9 mouse cellular contexts compared by ENCODE assay signal in the genomic region with DNA sequence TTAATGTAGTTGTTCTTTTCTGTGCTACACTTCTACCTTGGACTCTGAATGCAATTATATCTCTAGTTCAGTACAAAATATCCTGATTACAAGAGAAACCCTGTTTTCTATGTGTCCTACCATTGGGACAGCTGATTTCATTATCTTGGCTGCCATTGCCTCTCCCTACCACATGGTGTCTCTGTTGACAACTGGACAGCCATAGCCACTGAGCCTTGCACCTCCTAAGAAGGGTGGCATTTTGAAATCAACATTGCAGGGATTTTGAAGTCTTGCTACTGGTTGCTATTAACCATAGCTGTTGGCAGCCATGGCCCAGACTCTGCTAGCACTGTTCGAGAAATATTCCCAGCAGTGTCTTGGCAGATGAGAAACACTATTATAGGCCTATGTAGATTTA. TPM values are rescaled to one million over a fixed set of nuclear protein-coding genes. Genes with fewer than 3 reads are reported as not detected.
DNase-seq lines count a peak whose midpoint lies in the region; ATAC-seq and TF ChIP-seq lines count a peak whose summit lies in the region.
"Had no signal": no experiment of that assay in that cellular context is flagged by ENCODE, and none has a peak within 500 bp of the region (broad histone marks: within the 10 kb centered on the region; RNA-seq: fewer than 3 reads in every experiment).

No protein-coding gene starts in this region.

- no peak overlapping the region for H3K4me3 ChIP-seq in limb, embryonic 10.5 days
- H3K4me3 ChIP-seq in stomach, postnatal 0 days (ENCODE audit: low read depth, low read length), result no peak overlapping the region
- H3K4me3 ChIP-seq: embryonic facial prominence, embryonic 13.5 days had no signal

- no peaks in the 10 kb centered on the region for H3K27me3 ChIP-seq in limb, embryonic 10.5 days (ENCODE audit: low read depth, poor library complexity, severe bottlenecking)
- no peaks in the 10 kb centered on the region for H3K27me3 ChIP-seq in stomach, postnatal 0 days (ENCODE audit: control insufficient read depth, insufficient read depth, low read length)
- H3K27me3 ChIP-seq: embryonic facial prominence, embryonic 13.5 days had no signal

- peaks cover 3% of the 10 kb centered on the region; the same call in 1 of the 2 replicates for H3K4me1 ChIP-seq in limb, embryonic 10.5 days
- H3K4me1 ChIP-seq in stomach, postnatal 0 days (replicated peaks; ENCODE audit: control insufficient read depth, insufficient read depth), result no peaks in the 10 kb centered on the region
- H3K4me1 ChIP-seq: embryonic facial prominence, embryonic 13.5 days had no signal

- H3K9me3 ChIP-seq in limb, embryonic 10.5 days (replicated peaks), result no peaks in the 10 kb centered on the region
- no peaks in the 10 kb centered on the region for H3K9me3 ChIP-seq in stomach, postnatal 0 days (ENCODE audit: control insufficient read depth, low read length)
- H3K9me3 ChIP-seq: embryonic facial prominence, embryonic 13.5 days had no signal

- H3K36me3 ChIP-seq in limb, embryonic 10.5 days, result no peaks in the 10 kb centered on the region
- H3K36me3 ChIP-seq in stomach, postnatal 0 days (ENCODE audit: control insufficient read depth, insufficient read depth, low read length), result no peaks in the 10 kb centered on the region
- H3K36me3 ChIP-seq: embryonic facial prominence, embryonic 13.5 days had no signal

- no peak for TF ChIP-seq EP300 in stomach, postnatal 0 days (optimal IDR thresholded peaks at IDR 0.05)

- H3K9ac ChIP-seq in stomach, postnatal 0 days (ENCODE audit: low read length), result no peak overlapping the region
- H3K9ac ChIP-seq: embryonic facial prominence, embryonic 13.5 days had no signal

- peak; percentile 28 for DNase-seq in 3134 (ENCODE audit: extremely low read depth, insufficient read length, low spot score)
- peak; percentile 54 for DNase-seq in R1 (ENCODE audit: low read depth, low spot score)
- DNase-seq in cerebellum, postnatal 36 days, result peak; percentile 44 to 58
- DNase-seq in gastrocnemius, postnatal 10 days, result peak; percentile 14
- peak; percentile 82 for DNase-seq in kidney, adult 9 months
- peak; percentile 35 for DNase-seq in limb, embryonic 10.5 days (ENCODE audit: low spot score)
- peak; percentile 47 for DNase-seq in stomach, postnatal 0 days (ENCODE audit: low spot score)

- peak; percentile 96 for TF ChIP-seq CTCF in stomach, postnatal 0 days (IDR thresholded peaks at IDR 0.05; ENCODE audit: low read depth)

- H3K4me2 ChIP-seq in stomach, postnatal 0 days (replicated peaks; ENCODE audit: low read depth), result no peak overlapping the region
- H3K4me2 ChIP-seq: embryonic facial prominence, embryonic 13.5 days had no signal

- no peak overlapping the region for H3K27ac ChIP-seq in limb, embryonic 10.5 days
- H3K27ac ChIP-seq in stomach, postnatal 0 days (replicated peaks), result no peak overlapping the region
- H3K27ac ChIP-seq: embryonic facial prominence, embryonic 13.5 days had no signal

- 41% methylated on average over 1 of the region's 1 CpGs for WGBS in limb, embryonic 10.5 days
- WGBS in stomach, postnatal 0 days, result 20% methylated on average over 1 of the region's 1 CpGs

- 0 out of 2 replicates have a peak, but pooled peaks have one; percentile 22 for ATAC-seq in monocyte, adult 5-6 weeks (replicated peaks; ENCODE audit: insufficient number of reproducible peaks, low FRiP score, low TSS enrichment, poor library complexity, severe bottlenecking)
- peak; percentile 53; the same call in 1 of the 2 replicates for ATAC-seq in stomach, postnatal 0 days (ENCODE audit: low FRiP score, low TSS enrichment)

RNA-seq across cellular contexts. Expression of gene Glrb, which starts 45.1 kb away (rescaled TPM):
- total RNA-seq in gastrocnemius, postnatal 10 days (2021), result 1 to 10 TPM in 1 of 2 experiments, under 1 TPM in 1; 0.45 to 1.4 TPM
- polyA plus RNA-seq in limb, embryonic 10.5 days (2016; fragmentation: Nextera tagmentation; extraction: Ambion mirVana), result 14.2 and 23.2 TPM in 2 replicates
- not detected in 3 replicates for total RNA-seq in monocyte, adult 5-6 weeks (2017)
- 0.92 and 1.2 TPM in 2 replicates for polyA plus RNA-seq in stomach, postnatal 0 days (2015; fragmentation: Nextera tagmentation; extraction: Ambion mirVana)

Comparison
In these comparisons a context has a peak if more than half of its experiments do, and no peak if none do; other contexts are left out.
1. DNase-seq: peak in every context shown above with its lines; median percentile 82 in kidney, adult 9 months; 54 in R1; 51 in cerebellum, postnatal 36 days; 47 in stomach, postnatal 0 days; 35 in limb, embryonic 10.5 days; 28 in 3134; 14 in gastrocnemius, postnatal 10 days.